Mouse (Mus musculus): ENCODE measurements around the gene Tctn1.

GRCm38 (mm10) chr5:122294219-122294735, 30.0 kb upstream of the Tctn1 start:
- TF ChIP-seq CTCF (IDR thresholded peaks at IDR 0.05; ENCODE audit: borderline replicate concordance, extremely low read depth, insufficient read depth, insufficient read length) (no peak), POLR2A (IDR thresholded peaks at IDR 0.05; ENCODE audit: borderline replicate concordance, extremely low read depth, insufficient read depth, insufficient read length, poor library complexity, severe bottlenecking) (no peak)
